Mouse (Mus musculus) forebrain, embryonic 12.5 days (tissue): ENCODE measurements around the gene Gsn. TPM values are rescaled to one million over a fixed set of nuclear protein-coding genes. Genes with fewer than 3 reads are reported as not detected.

Experiments used
- ATAC-seq: fragments of 200-750 bp; cut with Nextera tagmentation; 2 replicates; pipeline ENCODE4 v1.8.0; 2017; ENCODE audit warnings: moderate TSS enrichment; ENCODE audit not compliant: low FRiP score
- H3K27ac ChIP-seq: fragments of 300-500 bp; sonication (generic); 2 replicates; pipeline ENCODE4 v1.5.1; 2016; ENCODE audit warnings: mild to moderate bottlenecking
- H3K27me3 ChIP-seq: fragments of 300-500 bp; sonication (generic); 2 replicates; pipeline ENCODE4 v1.6.1; 2016; ENCODE audit warnings: mild to moderate bottlenecking
- H3K36me3 ChIP-seq: fragments of 300-500 bp; sonication (generic); replicated peaks from 2 replicates; pipeline ENCODE4 v1.6.1; 2016; ENCODE audit warnings: mild to moderate bottlenecking
- H3K4me1 ChIP-seq: fragments of 300-500 bp; sonication (generic); 2 replicates; pipeline ENCODE4 v1.6.1; 2016
- H3K4me2 ChIP-seq: fragments of 300-500 bp; sonication (generic); 2 replicates; pipeline ENCODE4 v1.6.1; 2016; ENCODE audit warnings: mild to moderate bottlenecking, moderate library complexity
- H3K4me3 ChIP-seq: fragments of 300-500 bp; sonication (generic); replicated peaks from 2 replicates; pipeline ENCODE4 v1.5.1; 2016; ENCODE audit warnings: mild to moderate bottlenecking
- H3K9ac ChIP-seq: fragments of 300-500 bp; sonication (generic); 2 replicates; pipeline ENCODE4 v1.6.1; 2016; ENCODE audit warnings: mild to moderate bottlenecking
- H3K9me3 ChIP-seq: fragments of 300-500 bp; sonication (generic); 2 replicates; pipeline ENCODE4 v1.6.1; 2016
- WGBS: fragments of 180-500 bp; shearing (Covaris S2); methylation state at CpG from one replicate; pipeline ENCODE4 v1.1.7; 2016; 5-methylcytosine and 5-hydroxymethylcytosine counted together
- polyA plus RNA-seq: library from polyadenylated mRNA; unstranded; fragments of >200 nt; fragmentation: Nextera tagmentation; extraction: Ambion mirVana; gene quantifications from 2 replicates; pipeline ENCODE4 v1.2.1, GENCODE M21; 2016

The Gsn gene
- polyA plus RNA-seq, result 27.2 and 32.7 TPM in 2 replicates

GRCm38 (mm10) chr2:35255885-35256833, at the start of gene Gsn:
Gene Gsn (plus strand): TSS chr2:35256380.
- Histone ChIP-seq H3K9ac (peak within 1 kb of the TSS; percentile 59), H3K9me3 (no peaks in the 10 kb centered on the region), H3K27ac (no peak within 1 kb of the TSS), H3K4me3 (peak within 1 kb of the TSS; percentile 55), H3K27me3 (peaks cover 46% of the 10 kb centered on the region), H3K4me1 (peaks cover 15% of the 10 kb centered on the region), H3K36me3 (no peaks in the 10 kb centered on the region), H3K4me2 (peak within 1 kb of the TSS; percentile 85)
- ATAC-seq, result peak; percentile 92
- 3% methylated on average over 54 of the region's 54 CpGs for WGBS

DNA sequence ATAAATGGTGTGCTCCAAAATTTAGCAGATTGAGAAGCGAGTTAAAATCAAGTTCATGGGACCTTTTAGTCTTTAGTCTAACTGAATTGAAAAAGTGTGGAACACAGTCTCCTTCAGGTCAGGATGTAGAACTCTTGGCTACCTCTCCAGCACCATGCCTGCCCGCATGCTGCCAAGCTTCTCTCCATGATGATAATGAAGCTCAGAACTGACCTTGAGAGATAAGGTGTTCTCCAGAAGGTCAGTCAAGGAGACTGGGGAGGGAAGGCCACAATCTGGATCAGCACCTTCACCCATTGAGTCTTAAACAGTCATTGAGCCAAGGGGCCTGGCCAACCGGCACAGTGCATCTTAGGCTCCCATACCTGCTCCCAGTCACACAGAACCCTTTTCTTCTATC, 49.4 kb upstream of the Gsn start:
- no peak overlapping the region for H3K27ac ChIP-seq
- H3K4me2 ChIP-seq, result no peak overlapping the region
- no peak for ATAC-seq
- H3K4me1 ChIP-seq, result no peaks in the 10 kb centered on the region
- 93% methylated on average over 3 of the region's 3 CpGs for WGBS
- no peak overlapping the region for H3K4me3 ChIP-seq
- H3K9me3 ChIP-seq, result no peaks in the 10 kb centered on the region
- no peak overlapping the region for H3K9ac ChIP-seq
- H3K27me3 ChIP-seq, result 0 out of 2 replicates have a peak, but pooled peaks cover 8% of the 10 kb centered on the region
- H3K36me3 ChIP-seq, result no peaks in the 10 kb centered on the region

- Histone ChIP-seq H3K27ac (no peak overlapping the region), H3K4me3 (no peak overlapping the region), H3K4me2 (no peak overlapping the region), H3K4me1 (no peaks in the 10 kb centered on the region), H3K27me3 (0 out of 2 replicates have a peak, but pooled peaks cover 7% of the 10 kb centered on the region), H3K9ac (no peak overlapping the region), H3K36me3 (no peaks in the 10 kb centered on the region), H3K9me3 (no peaks in the 10 kb centered on the region)
- ATAC-seq, result no peak
- 89% methylated on average over 3 of the region's 3 CpGs for WGBS
Measured at GRCm38 (mm10) chr2:35208054-35208453, 48.1 kb upstream of the Gsn start.

GRCm38 (mm10) chr2:35208931-35209665, 47.1 kb upstream of the Gsn start:
- Histone ChIP-seq H3K4me3 (no peak overlapping the region), H3K9ac (no peak overlapping the region), H3K4me1 (no peaks in the 10 kb centered on the region), H3K27ac (no peak overlapping the region), H3K9me3 (no peaks in the 10 kb centered on the region), H3K27me3 (0 out of 2 replicates have a peak, but pooled peaks cover 4% of the 10 kb centered on the region), H3K4me2 (no peak overlapping the region), H3K36me3 (no peaks in the 10 kb centered on the region)
- ATAC-seq, result no peak
- 73% methylated on average over 8 of the region's 8 CpGs for WGBS

- H3K9ac ChIP-seq, result no peak overlapping the region
- H3K27ac ChIP-seq, result no peak overlapping the region
- ATAC-seq, result no peak
- no peaks in the 10 kb centered on the region for H3K27me3 ChIP-seq
- H3K4me2 ChIP-seq, result no peak overlapping the region
- 85% methylated on average over 3 of the region's 3 CpGs for WGBS
- H3K4me3 ChIP-seq, result no peak overlapping the region
- no peaks in the 10 kb centered on the region for H3K36me3 ChIP-seq
- peaks cover 14% of the 10 kb centered on the region for H3K4me1 ChIP-seq
- H3K9me3 ChIP-seq, result no peaks in the 10 kb centered on the region
Measured at GRCm38 (mm10) chr2:35211681-35212080, 44.5 kb upstream of the Gsn start.

DNA sequence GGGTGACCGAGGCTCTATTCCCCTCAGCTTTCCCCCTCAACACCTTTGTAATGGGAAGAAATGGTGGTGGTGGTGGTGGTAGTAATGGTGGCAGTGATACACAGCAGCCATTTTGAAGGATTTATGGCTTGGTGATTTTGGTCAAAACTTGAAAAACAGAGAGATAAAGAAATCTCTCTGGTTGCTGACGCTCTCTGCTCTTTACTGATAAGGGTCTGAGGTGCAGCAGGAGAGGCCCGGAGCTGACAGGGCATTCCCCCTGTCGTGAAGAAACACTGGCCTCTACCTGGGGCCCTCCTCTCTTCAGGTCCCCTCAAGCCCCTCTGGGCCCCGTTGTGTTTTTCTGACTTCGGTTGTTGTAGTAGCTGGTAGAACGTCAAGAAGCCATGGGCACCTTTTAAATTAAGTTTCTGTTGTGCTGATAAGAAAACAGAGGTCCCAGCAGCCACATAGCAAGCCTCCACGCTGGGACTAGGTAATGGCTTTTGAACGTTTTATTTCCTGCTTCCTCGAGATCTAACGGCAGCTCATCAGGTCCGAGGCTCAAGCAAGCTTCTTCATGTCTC, 42.8 kb upstream of the Gsn start:
- Histone ChIP-seq H3K9me3 (no peaks in the 10 kb centered on the region), H3K27ac (no peak overlapping the region), H3K4me3 (no peak overlapping the region), H3K4me1 (peaks cover 14% of the 10 kb centered on the region), H3K36me3 (no peaks in the 10 kb centered on the region), H3K27me3 (no peaks in the 10 kb centered on the region), H3K9ac (no peak overlapping the region), H3K4me2 (no peak overlapping the region)
- no peak for ATAC-seq
- WGBS, result 88% methylated on average over 12 of the region's 12 CpGs

GRCm38 (mm10) chr2:35214881-35215358, 41.3 kb upstream of the Gsn start:
- ATAC-seq, result peak; percentile 93
- peak overlapping the region; percentile 43 for H3K4me2 ChIP-seq
- no peaks in the 10 kb centered on the region for H3K9me3 ChIP-seq
- H3K4me1 ChIP-seq, result peaks cover 14% of the 10 kb centered on the region
- no peaks in the 10 kb centered on the region for H3K27me3 ChIP-seq
- H3K36me3 ChIP-seq, result no peaks in the 10 kb centered on the region
- 0 out of 2 replicates have a peak overlapping the region, but pooled peaks have one; percentile 8 for H3K4me3 ChIP-seq
- H3K27ac ChIP-seq, result peak overlapping the region; percentile 66
- 2% methylated on average over 12 of the region's 12 CpGs for WGBS
- 0 out of 2 replicates have a peak overlapping the region, but pooled peaks have one; percentile 12 for H3K9ac ChIP-seq

DNA sequence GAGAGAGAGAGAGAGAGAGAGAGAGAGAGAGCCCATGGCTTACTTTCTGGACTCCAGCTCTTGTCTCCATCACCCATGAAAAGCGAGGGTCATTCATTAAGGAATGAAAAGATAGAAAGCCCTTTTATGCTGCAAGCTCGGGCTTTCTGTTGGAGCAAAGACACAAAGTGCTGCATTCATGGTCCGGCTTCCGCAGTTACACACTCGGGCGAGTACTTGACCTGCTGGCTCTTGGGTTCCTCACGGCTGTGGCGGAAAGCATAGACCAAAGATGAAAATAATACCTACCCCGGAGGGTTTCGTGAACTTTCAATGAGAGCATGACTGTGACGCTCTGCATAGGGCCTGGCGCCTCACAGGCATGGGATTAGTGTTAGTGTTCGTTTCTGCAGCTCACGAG, 40.8 kb upstream of the Gsn start:
- no peak overlapping the region for H3K4me3 ChIP-seq
- peak overlapping the region; percentile 66 for H3K27ac ChIP-seq

GRCm38 (mm10) chr2:35216701-35217100, 39.5 kb upstream of the Gsn start:
- Histone ChIP-seq H3K9ac (no peak overlapping the region), H3K36me3 (no peaks in the 10 kb centered on the region), H3K9me3 (no peaks in the 10 kb centered on the region), H3K4me2 (no peak overlapping the region), H3K4me3 (no peak overlapping the region), H3K27ac (no peak overlapping the region), H3K4me1 (peaks cover 14% of the 10 kb centered on the region), H3K27me3 (no peaks in the 10 kb centered on the region)
- no peak for ATAC-seq
- 85% methylated on average over 2 of the region's 2 CpGs for WGBS

More for the DNA sequence above, 40.8 kb upstream of the Gsn start:
- H3K9ac ChIP-seq, result 0 out of 2 replicates have a peak overlapping the region, but pooled peaks have one; percentile 12
- H3K4me1 ChIP-seq, result peaks cover 14% of the 10 kb centered on the region
- H3K36me3 ChIP-seq, result no peaks in the 10 kb centered on the region
- H3K27me3 ChIP-seq, result no peaks in the 10 kb centered on the region
- peak overlapping the region; percentile 43 for H3K4me2 ChIP-seq
- peak; percentile 44 for ATAC-seq
- WGBS, result 9% methylated on average over 14 of the region's 14 CpGs
- no peaks in the 10 kb centered on the region for H3K9me3 ChIP-seq

DNA sequence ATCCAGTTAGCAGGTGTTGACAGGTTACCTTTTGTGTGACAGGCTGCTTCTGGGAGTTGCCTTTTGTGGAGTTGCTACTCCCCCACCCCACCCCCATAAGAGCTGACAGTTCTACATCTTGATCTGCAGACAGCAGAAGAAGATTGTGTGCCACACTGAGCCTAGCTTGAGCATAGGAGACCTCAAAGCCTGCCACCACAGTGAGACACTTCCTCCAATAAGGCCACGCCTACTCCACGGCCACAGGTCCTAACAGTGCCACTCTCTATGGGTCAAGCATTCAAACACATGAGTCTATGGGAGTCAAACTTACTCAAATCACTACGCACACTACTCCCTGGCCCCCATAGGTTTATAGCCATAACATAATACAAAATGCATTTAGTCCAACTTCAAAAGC, 37.4 kb upstream of the Gsn start:
- H3K4me3 ChIP-seq, result no peak overlapping the region
- no peaks in the 10 kb centered on the region for H3K27me3 ChIP-seq
- no peak overlapping the region for H3K27ac ChIP-seq
- no peaks in the 10 kb centered on the region for H3K9me3 ChIP-seq
- 92% methylated on average over 3 of the region's 3 CpGs for WGBS
- H3K4me1 ChIP-seq, result peaks cover 14% of the 10 kb centered on the region
- H3K36me3 ChIP-seq, result no peaks in the 10 kb centered on the region
- ATAC-seq, result no peak
- no peak overlapping the region for H3K9ac ChIP-seq
- no peak overlapping the region for H3K4me2 ChIP-seq

DNA sequence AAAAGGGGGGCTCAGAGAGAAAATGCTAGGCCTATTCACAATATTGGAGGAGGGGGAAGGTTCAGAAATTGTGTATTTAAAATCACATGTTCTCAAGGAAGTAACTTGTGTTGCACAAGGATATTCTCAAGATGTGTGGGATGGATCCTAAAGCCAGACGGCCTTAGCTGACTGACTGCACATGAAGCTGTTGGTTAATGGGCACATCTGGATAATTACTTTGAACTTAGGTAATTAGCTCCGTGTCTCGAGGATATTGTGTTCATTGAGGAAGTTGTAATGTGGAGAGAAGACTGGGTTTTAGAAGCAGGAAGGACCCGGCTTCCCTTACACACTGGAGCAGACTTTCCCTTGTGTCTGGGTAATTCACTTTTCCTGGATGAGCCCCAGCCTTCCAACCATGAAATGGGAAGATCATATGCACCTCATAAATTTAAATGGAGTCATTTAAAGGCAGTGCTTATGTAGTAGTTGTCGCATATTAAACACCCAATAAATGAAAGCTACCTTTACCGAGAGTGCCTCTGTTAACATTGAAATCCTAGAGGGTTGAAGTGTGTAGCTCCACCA, 33.3 kb upstream of the Gsn start:
- no peak for ATAC-seq
- Histone ChIP-seq H3K9ac (no peak overlapping the region), H3K4me1 (no peaks in the 10 kb centered on the region), H3K36me3 (no peaks in the 10 kb centered on the region), H3K4me2 (no peak overlapping the region), H3K27ac (no peak overlapping the region), H3K4me3 (no peak overlapping the region), H3K27me3 (no peaks in the 10 kb centered on the region), H3K9me3 (no peaks in the 10 kb centered on the region)
- 71% methylated on average over 6 of the region's 6 CpGs for WGBS

- Histone ChIP-seq H3K9ac (no peak overlapping the region), H3K27ac (no peak overlapping the region), H3K9me3 (no peaks in the 10 kb centered on the region), H3K36me3 (no peaks in the 10 kb centered on the region), H3K27me3 (no peaks in the 10 kb centered on the region), H3K4me2 (no peak overlapping the region), H3K4me3 (no peak overlapping the region), H3K4me1 (peaks cover 2% of the 10 kb centered on the region; the same call in 1 of the 2 replicates)
- no peak for ATAC-seq
- WGBS, result 92% methylated on average over 15 of the region's 15 CpGs
Measured at GRCm38 (mm10) chr2:35224285-35224684, 31.9 kb upstream of the Gsn start.
